Mouse (Mus musculus) MEL (cell line): ENCODE data around the gene Ssna1. TPM values are rescaled to one million over a fixed set of nuclear protein-coding genes. Genes with fewer than 3 reads are reported as not detected.

Source experiments
- DNase-seq: peaks from one replicate; pipeline ENCODE4 v3.0.0; 2011; ENCODE audit warnings: low read depth, low spot score
- H3K27ac ChIP-seq: 2 replicates; pipeline ENCODE4 v1.5.1; 2012; ENCODE audit warnings: low read depth, mild to moderate bottlenecking, control low read depth, low read length, moderate library complexity; ENCODE audit not compliant: control insufficient read depth
- H3K27me3 ChIP-seq, 2 experiments: fragments of 150-350 bp in 1 of 2; sonication (generic) in 1 of 2; 2 replicates each; pipeline ENCODE4 v1.6.1; 2012; ENCODE audit warnings: low read length in 2 of 2, mild to moderate bottlenecking in 2 of 2, improper control_type of control experiment in 1 of 2, moderate library complexity in 1 of 2; ENCODE audit not compliant: insufficient read depth in 2 of 2, control insufficient read depth in 1 of 2
- H3K36me3 ChIP-seq, 2 experiments: 2 replicates each; pipeline ENCODE4 v1.6.1; 2012 to 2014; ENCODE audit warnings: low read length in 2 of 2, improper control_type of control experiment in 1 of 2, inconsistent platforms in 1 of 2, mild to moderate bottlenecking in 1 of 2; ENCODE audit not compliant: insufficient read depth in 2 of 2, control insufficient read depth in 1 of 2
- H3K4me1 ChIP-seq, 2 experiments: fragments of 150-350 bp in 1 of 2; sonication (generic) in 1 of 2; 2 replicates each; pipeline ENCODE4 v1.6.1; 2012; ENCODE audit warnings: low read length in 2 of 2, improper control_type of control experiment in 1 of 2, mild to moderate bottlenecking in 1 of 2; ENCODE audit not compliant: insufficient read depth in 2 of 2, control insufficient read depth in 1 of 2
- H3K4me3 ChIP-seq, 2 experiments: fragments of 150-350 bp in 1 of 2; sonication (generic) in 1 of 2; 2 replicates each; pipeline ENCODE4 v1.5.1; 2012; ENCODE audit warnings: low read depth in 2 of 2, low read length in 2 of 2, mild to moderate bottlenecking in 2 of 2, moderate library complexity in 2 of 2, control low read depth in 1 of 2, improper control_type of control experiment in 1 of 2; ENCODE audit not compliant: control insufficient read depth in 1 of 2, insufficient read depth in 1 of 2
- H3K79me2 ChIP-seq: 2 replicates; pipeline ENCODE4 v1.6.1; 2012; ENCODE audit warnings: mild to moderate bottlenecking, low read length, moderate library complexity; ENCODE audit not compliant: control insufficient read depth, poor library complexity, insufficient read depth
- H3K9ac ChIP-seq: 2 replicates; pipeline ENCODE4 v1.6.1; 2012; ENCODE audit warnings: low read depth, mild to moderate bottlenecking, control low read depth, low read length, moderate library complexity; ENCODE audit not compliant: control insufficient read depth, poor library complexity, severe bottlenecking
- H3K9me3 ChIP-seq: fragments of 150-350 bp; sonication (generic); replicated peaks from 2 replicates; pipeline ENCODE4 v1.6.1; 2012; ENCODE audit warnings: mild to moderate bottlenecking, low read length, improper control_type of control experiment, moderate library complexity; ENCODE audit not compliant: insufficient read depth
- CHD2 ChIP-seq: IDR thresholded peaks from 2 replicates; pipeline ENCODE4 v1.6.1; 2011; ENCODE audit warnings: low read length, improper control_type of control experiment
- CTCF ChIP-seq, 3 experiments: IDR thresholded peaks in 2 of 3; conservative IDR thresholded peaks in 1 of 3; 2 replicates each; pipeline ENCODE4 v1.5.1; 2011 to 2012; ENCODE audit warnings: low read length in 3 of 3, low read depth in 2 of 3, mild to moderate bottlenecking in 2 of 3, improper control_type of control experiment in 1 of 3, inconsistent platforms in 1 of 3, mixed read lengths in 1 of 3, moderate library complexity in 1 of 3; ENCODE audit not compliant: control insufficient read depth in 1 of 3, insufficient read depth in 1 of 3, poor library complexity in 1 of 3, severe bottlenecking in 1 of 3
- E2F4 ChIP-seq: IDR thresholded peaks from 2 replicates; pipeline ENCODE4 v1.6.1; 2011; ENCODE audit warnings: low read depth, low read length, improper control_type of control experiment, borderline replicate concordance
- GATA1 ChIP-seq: IDR thresholded peaks from 2 replicates; pipeline ENCODE4 v1.6.1; 2011; ENCODE audit warnings: low read depth, low read length, improper control_type of control experiment
- HCFC1 ChIP-seq: IDR thresholded peaks from 2 replicates; pipeline ENCODE4 v1.6.1; 2012; ENCODE audit warnings: low read depth, mild to moderate bottlenecking, inconsistent platforms, low read length, improper control_type of control experiment, moderate library complexity
- JUND ChIP-seq: IDR thresholded peaks from 2 replicates; pipeline ENCODE4 v1.6.1; 2011; ENCODE audit warnings: low read depth, mild to moderate bottlenecking, improper control_type of control experiment, low read length
- KAT2A ChIP-seq: conservative IDR thresholded peaks from 2 replicates; pipeline ENCODE4 v1.6.1; 2012; ENCODE audit warnings: low read depth, low read length, improper control_type of control experiment, inconsistent platforms
- MAFK ChIP-seq: IDR thresholded peaks from 2 replicates; pipeline ENCODE4 v1.6.1; 2011; ENCODE audit warnings: low read depth, mild to moderate bottlenecking, low read length, improper control_type of control experiment, borderline replicate concordance
- MAX ChIP-seq: IDR thresholded peaks from 2 replicates; pipeline ENCODE4 v1.6.1; 2011; ENCODE audit warnings: low read length, improper control_type of control experiment
- MAZ ChIP-seq: IDR thresholded peaks from 2 replicates; pipeline ENCODE4 v1.6.1; 2012; ENCODE audit warnings: low read depth, mild to moderate bottlenecking, inconsistent platforms, low read length, improper control_type of control experiment
- MYB ChIP-seq: IDR thresholded peaks from 2 replicates; pipeline ENCODE4 v1.6.1; 2011; ENCODE audit warnings: mild to moderate bottlenecking, low read depth, low read length, improper control_type of control experiment
- POLR2A ChIP-seq, 2 experiments: IDR thresholded peaks; 2 replicates each; pipeline ENCODE4 v1.6.1; 2011 to 2012; ENCODE audit warnings: low read length in 2 of 2, mild to moderate bottlenecking in 2 of 2, control low read depth in 1 of 2, improper control_type of control experiment in 1 of 2, low read depth in 1 of 2, moderate library complexity in 1 of 2; ENCODE audit not compliant: control insufficient read depth in 1 of 2, insufficient read depth in 1 of 2, poor library complexity in 1 of 2
- POLR2AphosphoS2 ChIP-seq: IDR thresholded peaks from 2 replicates; pipeline ENCODE4 v1.6.1; 2011; ENCODE audit warnings: low read length, improper control_type of control experiment
- RAD21 ChIP-seq: IDR thresholded peaks from 2 replicates; pipeline ENCODE4 v1.6.1; 2011; ENCODE audit warnings: mild to moderate bottlenecking, low read depth, low read length, improper control_type of control experiment
- TAL1 ChIP-seq: IDR thresholded peaks from 2 replicates; pipeline ENCODE4 v1.6.1; 2012; ENCODE audit warnings: mild to moderate bottlenecking, inconsistent platforms, low read length, moderate library complexity, mixed read lengths
- TBP ChIP-seq: IDR thresholded peaks from 2 replicates; pipeline ENCODE4 v1.8.0; 2011; ENCODE audit warnings: low read depth, low read length, improper control_type of control experiment
- TCF12 ChIP-seq: IDR thresholded peaks from 2 replicates; pipeline ENCODE4 v1.6.1; 2014; ENCODE audit warnings: low read depth, mild to moderate bottlenecking, inconsistent platforms, low read length, improper control_type of control experiment, moderate library complexity
- USF1 ChIP-seq: IDR thresholded peaks from 2 replicates; pipeline ENCODE4 v1.6.1; 2014; ENCODE audit warnings: low read depth, mild to moderate bottlenecking, inconsistent platforms, low read length, improper control_type of control experiment, moderate library complexity
- ZC3H11A ChIP-seq: IDR thresholded peaks from 2 replicates; pipeline ENCODE4 v1.6.1; 2012; ENCODE audit warnings: low read depth, mild to moderate bottlenecking, inconsistent platforms, low read length, improper control_type of control experiment
- ZKSCAN1 ChIP-seq: IDR thresholded peaks from 2 replicates; pipeline ENCODE4 v1.6.1; 2012; ENCODE audit warnings: low read depth, mild to moderate bottlenecking, inconsistent platforms, low read length, improper control_type of control experiment, moderate library complexity
- ZMIZ1 ChIP-seq: IDR thresholded peaks from 2 replicates; pipeline ENCODE4 v1.6.1; 2012; ENCODE audit warnings: low read depth, mild to moderate bottlenecking, inconsistent platforms, low read length, improper control_type of control experiment, moderate library complexity
- polyA plus RNA-seq, 2 experiments: library from polyadenylated mRNA; stranded (reverse) in 1 of 2; unstranded in 1 of 2; fragments of >175 nt in 1 of 2; fragments of >200 nt in 1 of 2; gene quantifications; 2 replicates each; pipeline versions ENCODE4 v1.2.1 to v1.2.4; 2012; ENCODE audit warnings: low replicate concordance in 2 of 2, low read depth in 1 of 2; ENCODE audit not compliant: insufficient read length in 2 of 2, insufficient read depth in 1 of 2, missing spikeins in 1 of 2
- total RNA-seq: library from RNA; depleted of rRNA; stranded (reverse); fragments of 300-350 nt; gene quantifications from 2 replicates; pipeline ENCODE4 v1.2.3, GENCODE M21; 2012

Gene Ssna1
- total and polyA plus RNA-seq, 3 experiments = 158 to 226 TPM; not detected in 1

GRCm38 (mm10) chr2:25310969-25311368 lies 38.7 kb upstream of the Ssna1 start:
- Histone ChIP-seq H3K4me1 (no peaks in the 10 kb centered on the region), H3K27ac (no peak overlapping the region), H3K4me3 (no peak overlapping the region), H3K9ac (no peak overlapping the region), H3K79me2 (no peaks in the 10 kb centered on the region), H3K9me3 (no peaks in the 10 kb centered on the region), H3K27me3 (peaks cover 0 to 2% of the 10 kb centered on the region in 2 experiments; a peak in 1 of 4 replicates), H3K36me3 (no peaks in the 10 kb centered on the region)
- TF ChIP-seq POLR2AphosphoS2 = no peak
- no peak for TF ChIP-seq JUND
- no peak for TF ChIP-seq HCFC1
- TF ChIP-seq ZMIZ1 = no peak
- TF ChIP-seq MAZ = no peak
- no peak for TF ChIP-seq USF1
- no peak for TF ChIP-seq MAFK
- TF ChIP-seq TAL1 = no peak
- TF ChIP-seq KAT2A = no peak
- TF ChIP-seq ZKSCAN1 = no peak
- TF ChIP-seq ZC3H11A = no peak
- TF ChIP-seq CHD2 = no peak
- no peak for TF ChIP-seq TBP
- DNase-seq = no peak

GRCm38 (mm10) chr2:25310180-25310579 lies 37.9 kb upstream of the Ssna1 start:
- Histone ChIP-seq H3K36me3 (no peaks in the 10 kb centered on the region), H3K27me3 (peaks cover 0 to 2% of the 10 kb centered on the region in 2 experiments; a peak in 1 of 4 replicates), H3K4me1 (no peaks in the 10 kb centered on the region), H3K79me2 (no peaks in the 10 kb centered on the region), H3K4me3 (no peak overlapping the region), H3K9ac (no peak overlapping the region), H3K27ac (no peak overlapping the region), H3K9me3 (no peaks in the 10 kb centered on the region)
- DNase-seq = no peak
- TF ChIP-seq POLR2A (IDR thresholded peaks at IDR 0.05; ENCODE audit: control insufficient read depth in 1 of 2, insufficient read depth in 1 of 2, low read depth in 1 of 2, low read length in 2 of 2, poor library complexity in 1 of 2) = no peak
- no peak for TF ChIP-seq ZKSCAN1
- TF ChIP-seq E2F4 = no peak
- no peak for TF ChIP-seq RAD21
- no peak for TF ChIP-seq GATA1
- no peak for TF ChIP-seq MYB
- TF ChIP-seq JUND = no peak
- no peak for TF ChIP-seq CTCF (IDR thresholded peaks at IDR 0.05 in 2 of 3, conservative IDR thresholded peaks at IDR 0.05 in 1 of 3; ENCODE audit: control insufficient read depth in 1 of 3, insufficient read depth in 1 of 3, low read depth in 2 of 3, low read length in 3 of 3, poor library complexity in 1 of 3, severe bottlenecking in 1 of 3)
- no peak for TF ChIP-seq TCF12
- TF ChIP-seq MAX = no peak
